Mouse (Mus musculus) CH12.LX (cell line): ENCODE measurements around the gene Caskin1.

Experiments
- CHD1 ChIP-seq: IDR thresholded peaks from 2 replicates; pipeline ENCODE4 v1.6.1; 2012; ENCODE audit warnings: low read depth, low read length, improper control_type of control experiment, inconsistent platforms
- CTCF ChIP-seq, 2 experiments: IDR thresholded peaks in 1 of 2; conservative IDR thresholded peaks in 1 of 2; 2 replicates each; pipeline ENCODE4 v1.5.1; 2011 to 2012; ENCODE audit warnings: low read depth in 2 of 2, low read length in 2 of 2, improper control_type of control experiment in 1 of 2, inconsistent platforms in 1 of 2, mild to moderate bottlenecking in 1 of 2, moderate library complexity in 1 of 2
- EP300 ChIP-seq: IDR thresholded peaks from 2 replicates; pipeline ENCODE4 v1.6.1; 2011; ENCODE audit warnings: low read length, improper control_type of control experiment
- USF1 ChIP-seq: IDR thresholded peaks from 2 replicates; pipeline ENCODE4 v1.6.1; 2014; ENCODE audit warnings: low read depth, mild to moderate bottlenecking, inconsistent platforms, low read length, improper control_type of control experiment
- USF2 ChIP-seq: conservative IDR thresholded peaks from 2 replicates; pipeline ENCODE4 v1.6.1; 2011; ENCODE audit warnings: low read depth, low read length, improper control_type of control experiment

GRCm38 (mm10) chr17:24550416-24551049 is 62.1 kb downstream of the Caskin1 start:
- no peak for TF ChIP-seq CTCF (conservative IDR thresholded peaks at IDR 0.05 in 1 of 2, IDR thresholded peaks at IDR 0.05 in 1 of 2; ENCODE audit: low read depth in 2 of 2, low read length in 2 of 2)
- TF ChIP-seq USF2 = no peak
- TF ChIP-seq EP300 = no peak
- TF ChIP-seq USF1 = no peak
- no peak for TF ChIP-seq CHD1
